Mouse (Mus musculus): Measurements from ENCODE around the gene Vsig8. TPM values are rescaled to one million over a fixed set of nuclear protein-coding genes. Genes with fewer than 3 reads are reported as not detected.

Vsig8 gene
- not detected for total RNA-seq (2023)

DNA sequence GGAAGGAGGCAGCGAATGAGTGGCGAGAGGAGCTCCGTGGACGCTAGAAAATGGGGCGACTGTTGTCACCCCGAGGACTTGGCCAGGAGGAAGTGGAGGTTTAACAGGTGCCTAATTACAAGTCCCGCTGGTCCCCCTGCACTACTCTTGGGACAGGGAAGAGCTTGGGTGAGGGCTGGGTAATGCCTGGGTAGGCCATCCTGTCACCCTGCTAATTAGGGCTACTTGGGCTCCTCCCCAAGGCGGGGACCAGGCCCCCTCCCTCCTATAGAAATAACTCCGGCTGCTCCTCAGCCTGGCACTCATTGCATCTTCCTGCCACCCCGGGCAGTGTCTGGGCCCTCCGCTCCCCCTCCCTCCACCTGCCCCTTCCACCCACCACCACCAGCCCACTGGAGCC is at the start of gene Vsig8:
Gene Vsig8 (plus strand): TSS at position 301 of the 400 bp plus-strand sequence.

DNA sequence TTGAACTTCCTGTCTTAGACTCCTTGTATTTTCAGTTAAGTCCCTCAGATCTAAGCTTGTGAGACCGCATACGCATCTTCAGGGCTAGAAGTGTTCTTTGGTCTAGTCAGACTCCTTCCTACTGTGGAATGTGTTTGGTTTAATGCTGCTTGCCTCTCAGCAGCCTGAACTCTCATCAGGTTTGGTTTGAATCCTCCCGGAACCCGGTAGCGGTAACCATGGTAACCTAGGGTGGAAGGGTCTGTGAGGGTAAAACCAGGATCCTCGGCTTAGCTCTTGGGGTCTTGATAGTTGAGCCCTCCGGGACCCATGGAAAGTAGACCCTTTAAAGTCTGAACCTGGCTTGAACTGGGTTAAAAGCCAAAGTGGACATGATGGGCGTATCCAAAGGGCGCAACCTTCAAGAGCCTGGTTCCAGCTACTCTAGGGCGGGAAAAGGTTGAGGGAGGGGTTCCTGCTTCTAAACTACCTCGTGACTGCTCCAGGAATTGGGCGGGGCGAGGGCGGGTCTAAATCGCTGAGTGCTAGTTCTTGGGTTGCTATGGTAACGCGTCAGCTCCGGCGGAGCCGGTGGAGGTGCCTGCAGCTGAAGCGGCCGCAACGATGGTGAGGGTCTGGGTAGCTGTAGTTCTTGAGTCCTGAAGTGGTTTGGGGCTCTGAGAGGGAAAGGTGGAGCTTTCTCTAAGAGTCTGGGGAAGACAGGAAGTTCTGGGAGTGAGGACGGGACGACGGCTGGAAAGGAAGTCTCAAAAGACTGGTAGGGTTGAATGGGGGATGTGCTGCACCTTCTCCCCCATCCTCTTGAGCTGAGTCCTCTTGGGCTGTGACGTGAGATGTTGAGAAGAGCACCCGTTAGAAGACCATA is 34.9 kb upstream of the Vsig8 start, which contains the start of gene Cfap45:
Gene Cfap45 (plus strand): TSS at position 226 of the 865 bp plus-strand sequence.

DNA sequence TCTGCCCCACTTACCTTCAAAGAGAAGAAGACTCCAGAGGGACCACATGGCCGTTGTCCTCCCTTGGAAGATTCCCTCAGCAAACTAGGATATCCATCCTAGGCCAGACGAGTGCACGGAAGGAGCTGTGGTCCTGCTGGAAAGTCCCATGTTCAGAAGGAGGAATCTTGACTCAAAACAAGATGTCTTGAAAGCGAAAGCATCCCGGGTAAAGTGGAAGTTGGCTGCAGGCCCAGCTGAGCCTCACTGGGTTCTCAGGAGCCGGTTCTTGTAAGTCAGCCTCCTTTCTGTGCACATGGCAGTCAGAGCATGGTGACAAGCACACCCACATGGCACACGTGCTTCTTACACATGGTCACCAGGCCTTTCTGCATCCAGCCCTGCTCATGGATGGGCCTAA is 34.6 kb downstream of the Vsig8 start, which contains the start of gene Slamf8:
Gene Slamf8 (minus strand): TSS at position 184 of the 400 bp plus-strand sequence.

GRCm38 (mm10) chr1:172602326-172602725 is 46.6 kb downstream of the Vsig8 start, which contains the start of gene Fcrl6:
Gene Fcrl6 (minus strand): TSS chr1:172602551.

Other genes with a start within 250 kb of the Vsig8 start
- gene Kcnj9, start 226.6 kb upstream of the Vsig8 start, total RNA-seq (2023) = 1 to 10 TPM; 3.8 to 5.8 TPM
- gene Kcnj10, start 214.7 kb upstream of the Vsig8 start, total RNA-seq (2023) = 10 to 100 TPM; 55.8 to 57.9 TPM
- 10 to 100 TPM; 17.6 to 18.1 TPM for gene Pigm, start 179.4 kb upstream of the Vsig8 start, total RNA-seq (2023)
- 1 to 10 TPM; 5.1 to 7.0 TPM for gene Slamf9, start 80.6 kb upstream of the Vsig8 start, total RNA-seq (2023)
- 1 to 10 TPM; 3.1 to 5.5 TPM for gene Igsf9, start 74.2 kb upstream of the Vsig8 start, total RNA-seq (2023)
- gene Tagln2, start 55.9 kb upstream of the Vsig8 start, total RNA-seq (2023) = 100 to 1,000 TPM; 352 to 361 TPM
- 1 to 10 TPM; 1.9 to 4.0 TPM for gene Cfap45, start 35.1 kb upstream of the Vsig8 start, total RNA-seq (2023)
- gene Slamf8, start 34.6 kb downstream of the Vsig8 start, total RNA-seq (2023) = 10 to 100 TPM; 79.3 to 94.8 TPM
- gene Fcrl6, start 46.6 kb downstream of the Vsig8 start, total RNA-seq (2023) = not detected
- gene Dusp23, start 77.0 kb downstream of the Vsig8 start, total RNA-seq (2023) = 1 to 10 TPM; 2.8 to 3.6 TPM
- gene Crp, start 142.1 kb downstream of the Vsig8 start, total RNA-seq (2023) = not detected

Data from monocyte, adult 59 days (primary cell).